Comparison of ENCODE assay signal across 16 mouse cellular contexts in genomic region chr6:147973059-147973458, GRCm38 (mm10).
"Had no signal": no experiment of that assay in that cellular context is flagged by ENCODE, and none has a peak within 500 bp of the region (broad histone marks: within the 10 kb centered on the region; RNA-seq: fewer than 3 reads in every experiment).

No protein-coding gene starts in this region.

- H3K4me1 ChIP-seq: neural tube, embryonic 13.5 days; neural tube, embryonic 15.5 days; stomach, embryonic 15.5 days had no signal

- DNase-seq: retina, postnatal 1 day; right cerebral cortex, adult 18-20 months; right cerebral cortex, postnatal 14 days; right cerebral cortex, postnatal 25 days; right cerebral cortex, postnatal 4 days; spleen, adult 18-20 months; thymus, adult 18-20 months; thymus, adult 2 months; thymus, postnatal 14 days; thymus, postnatal 25 days; thymus, postnatal 36 days; thymus, postnatal 4 days had no signal

- H3K4me2 ChIP-seq: neural tube, embryonic 13.5 days; neural tube, embryonic 15.5 days; stomach, embryonic 15.5 days had no signal

- H3K4me3 ChIP-seq: neural tube, embryonic 13.5 days; neural tube, embryonic 15.5 days; stomach, embryonic 15.5 days had no signal

- H3K27me3 ChIP-seq: neural tube, embryonic 13.5 days; neural tube, embryonic 15.5 days; stomach, embryonic 15.5 days had no signal

- H3K27ac ChIP-seq: neural tube, embryonic 13.5 days; neural tube, embryonic 15.5 days; stomach, embryonic 15.5 days; stomach, postnatal 0 days had no signal

- H3K9ac ChIP-seq: neural tube, embryonic 13.5 days; neural tube, embryonic 15.5 days; stomach, embryonic 15.5 days had no signal

- H3K9me3 ChIP-seq: neural tube, embryonic 13.5 days; neural tube, embryonic 15.5 days; stomach, embryonic 15.5 days had no signal

- H3K36me3 ChIP-seq: neural tube, embryonic 13.5 days; neural tube, embryonic 15.5 days; stomach, embryonic 15.5 days had no signal
